Mouse (Mus musculus): ENCODE measurements around the gene Cyp19a1. TPM values are rescaled to one million over a fixed set of nuclear protein-coding genes. Genes with fewer than 3 reads are reported as not detected.
A peak's percentile ranks its signal among the peaks of the same experiment; 100 is the strongest.

Gene Cyp19a1
- total RNA-seq (2021), result 1 to 10 TPM in 1 of 2 experiments, not detected in 1; 1.1 TPM
- long read RNA-seq, experiment 1, result 0 reads
- long read RNA-seq, experiment 2, result 0 reads

DNA sequence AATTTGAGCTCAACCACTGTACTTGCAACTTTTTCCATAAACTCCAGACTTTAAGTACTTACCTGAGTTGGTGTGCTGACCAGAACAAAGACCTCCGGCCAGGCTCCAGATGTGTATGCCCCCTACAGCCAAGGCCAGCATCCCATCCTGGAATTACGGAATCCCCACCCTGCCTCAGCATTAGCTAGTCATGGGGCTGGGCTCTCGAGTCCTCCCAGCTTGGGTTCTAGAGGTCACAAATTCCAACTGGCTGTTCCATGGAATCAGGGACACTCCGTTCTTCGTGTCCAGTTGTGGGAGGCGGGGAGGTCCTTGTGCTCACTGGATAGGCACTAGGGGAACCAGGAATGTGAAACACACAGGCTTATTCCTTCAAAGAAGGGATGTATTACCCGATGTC is at the start of gene Cyp19a1:
Gene Cyp19a1, minus strand, starts transcription at position 101 of the 400 bp plus-strand sequence.
- intact Hi-C loops (cut with DNase I), result no loop called here
- no peak for DNase-seq (ENCODE audit: low spot score in 2 of 2)

DNA sequence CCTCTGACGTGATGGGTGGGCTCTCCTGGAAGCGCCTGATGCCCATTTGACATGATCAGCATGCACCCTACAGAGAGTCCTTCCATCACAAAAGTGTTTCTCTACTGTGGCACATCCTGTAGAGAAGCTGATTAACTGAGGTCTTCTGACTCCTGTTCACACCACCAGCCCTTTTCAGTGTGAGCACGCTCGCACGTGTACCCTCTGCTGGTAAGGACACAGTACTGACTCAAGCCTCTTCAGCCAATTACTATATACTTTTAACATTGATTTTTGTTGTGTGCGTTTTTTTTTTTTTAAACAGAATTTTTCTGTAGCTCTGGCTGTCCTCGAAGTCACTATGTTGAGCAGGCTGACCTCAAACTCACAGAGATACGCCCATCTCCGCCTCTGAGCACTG is 48.5 kb upstream of the Cyp19a1 start:
- intact Hi-C loops (cut with DNase I), result no loop called here
- no peak for DNase-seq (ENCODE audit: low spot score in 2 of 2)

DNA sequence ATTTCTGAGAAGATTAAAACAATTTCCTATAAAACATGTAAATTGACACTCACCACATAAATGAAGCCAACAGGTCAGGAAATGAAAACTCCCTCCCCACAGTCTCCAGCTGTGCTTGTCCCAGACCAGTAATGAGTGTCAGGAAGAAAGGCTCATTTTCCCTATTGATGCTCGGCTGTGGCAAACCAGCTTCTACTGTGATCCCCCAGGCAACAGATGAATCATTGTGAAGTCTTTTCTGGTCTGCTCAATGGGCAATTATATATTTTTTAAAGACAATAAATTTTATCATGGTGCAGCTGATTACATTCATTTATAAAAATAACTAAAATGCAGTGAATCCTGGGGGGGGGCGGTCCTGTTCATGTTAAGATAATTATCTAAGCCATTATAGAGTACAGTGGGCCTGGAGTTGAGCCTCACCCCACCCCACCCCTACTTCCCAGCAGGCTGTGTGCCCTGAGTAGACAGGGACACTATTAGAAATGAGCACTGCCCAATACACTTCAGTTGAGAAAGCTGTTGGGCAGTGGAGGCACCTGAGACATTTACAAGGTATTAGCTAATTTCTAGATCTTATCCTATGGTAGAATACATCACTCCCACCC is 40.9 kb upstream of the Cyp19a1 start:
- no peak for DNase-seq (ENCODE audit: low spot score in 2 of 2)
- intact Hi-C loops (cut with DNase I), result no loop called here

DNA sequence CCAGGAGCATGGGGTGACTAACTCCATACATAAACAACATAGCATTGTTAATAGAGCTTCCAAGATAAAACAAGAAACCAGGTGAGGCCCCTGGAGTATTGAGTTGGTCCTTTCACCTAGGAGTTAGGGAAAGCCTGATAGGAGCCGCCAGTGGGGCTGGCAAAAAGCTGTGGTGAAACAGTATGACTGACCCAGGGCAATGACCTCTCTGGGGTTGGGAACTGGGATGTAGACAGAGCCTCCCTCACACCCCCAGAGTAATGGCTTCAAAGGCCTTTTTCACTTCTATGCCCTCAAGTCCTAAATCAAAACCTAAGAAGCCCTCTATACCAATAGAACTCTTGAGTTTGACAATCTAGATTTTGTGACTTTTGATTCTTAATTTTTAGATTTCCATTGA is 40.3 kb upstream of the Cyp19a1 start:
- intact Hi-C loops (cut with DNase I), result no loop called here
- DNase-seq (ENCODE audit: low spot score in 2 of 2), result no peak

DNA sequence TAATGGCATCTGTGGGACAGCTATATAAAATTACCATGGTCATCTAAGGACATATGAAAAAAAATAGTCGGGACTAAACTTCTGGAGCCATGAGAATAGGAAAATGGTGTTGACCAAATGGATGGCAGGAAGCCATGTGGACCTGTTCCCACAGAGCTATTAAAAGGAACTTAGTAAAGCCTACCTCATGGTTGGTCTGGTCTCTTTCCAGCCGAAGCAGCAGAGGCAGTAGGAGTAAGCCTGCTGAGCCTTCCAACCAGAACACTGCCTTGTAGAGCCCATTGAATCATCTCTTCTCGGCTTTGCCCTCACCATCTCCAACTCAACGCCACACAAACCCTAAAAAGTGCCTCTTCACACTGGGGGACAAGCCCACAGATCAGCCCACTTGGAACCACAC is 33.3 kb upstream of the Cyp19a1 start:
- intact Hi-C loops (cut with DNase I), result no loop called here
- DNase-seq (ENCODE audit: low spot score in 2 of 2), result peak in 1 of 2 experiments; percentile 23

DNA sequence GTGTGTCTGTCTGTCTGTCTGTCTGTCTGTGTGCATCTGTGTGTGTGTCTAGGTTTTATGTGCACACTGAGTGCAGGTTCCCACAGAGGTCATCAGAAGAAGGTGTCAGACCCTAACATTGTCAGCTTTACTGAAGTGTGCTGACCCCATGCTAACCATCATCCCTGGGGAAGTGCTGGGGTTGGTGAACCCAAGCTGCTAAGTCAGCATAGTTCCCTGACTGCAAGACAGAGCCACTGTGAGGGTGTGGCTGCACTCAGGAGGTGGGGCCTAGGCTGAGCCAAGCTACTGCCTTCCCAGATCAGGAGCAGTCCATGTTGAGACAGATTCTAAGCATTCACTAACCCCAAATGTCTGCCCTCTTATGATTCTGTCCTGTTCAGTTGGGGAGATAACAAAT is 31.9 kb upstream of the Cyp19a1 start:
- intact Hi-C loops (cut with DNase I), result no loop called here

DNA sequence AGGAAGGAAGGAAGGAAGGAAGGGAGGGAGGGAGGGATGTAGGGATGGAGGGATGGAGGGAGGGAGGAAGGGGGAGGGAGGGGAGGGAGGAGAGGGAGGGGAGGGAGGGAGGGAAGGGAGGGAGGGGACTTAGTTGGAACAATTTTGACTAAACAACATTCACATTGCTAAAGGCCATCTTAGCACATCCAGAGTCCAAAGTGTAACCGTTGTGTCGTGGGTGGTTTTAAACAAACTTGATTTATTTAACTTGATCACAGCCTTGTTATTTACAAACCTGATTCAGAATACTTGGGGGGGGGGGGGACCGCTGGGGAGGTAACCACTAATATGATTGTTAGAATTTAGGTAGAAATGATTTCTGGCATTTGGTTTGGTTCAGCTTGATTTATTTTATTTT is 31.5 kb upstream of the Cyp19a1 start:
- intact Hi-C loops (cut with DNase I), result no loop called here
- DNase-seq (ENCODE audit: low spot score in 2 of 2), result no peak

More for the DNA sequence above, 31.9 kb upstream of the Cyp19a1 start:
- no peak for DNase-seq (ENCODE audit: low spot score in 2 of 2)

DNA sequence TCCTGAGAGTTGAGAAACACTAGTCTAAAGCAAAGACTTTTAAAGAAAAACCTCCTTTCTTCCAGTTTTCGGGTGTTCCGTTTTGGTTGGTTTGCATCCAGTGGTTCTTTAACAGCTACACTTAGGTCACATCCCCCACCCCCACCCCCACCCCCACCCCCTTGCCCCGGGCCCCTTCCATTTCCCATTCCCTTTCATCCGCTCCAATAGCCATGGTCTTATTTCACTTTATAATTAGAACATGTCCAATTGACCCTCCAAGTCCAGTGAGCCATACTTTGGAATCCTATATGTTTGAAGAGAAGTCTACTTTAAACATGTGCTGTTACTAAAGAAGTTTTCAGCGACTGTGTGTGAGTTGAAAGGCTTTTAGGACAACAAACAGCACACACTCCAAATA is 19.9 kb upstream of the Cyp19a1 start:
- DNase-seq (ENCODE audit: low spot score in 2 of 2), result no peak
- intact Hi-C loops (cut with DNase I), result no loop called here

DNA sequence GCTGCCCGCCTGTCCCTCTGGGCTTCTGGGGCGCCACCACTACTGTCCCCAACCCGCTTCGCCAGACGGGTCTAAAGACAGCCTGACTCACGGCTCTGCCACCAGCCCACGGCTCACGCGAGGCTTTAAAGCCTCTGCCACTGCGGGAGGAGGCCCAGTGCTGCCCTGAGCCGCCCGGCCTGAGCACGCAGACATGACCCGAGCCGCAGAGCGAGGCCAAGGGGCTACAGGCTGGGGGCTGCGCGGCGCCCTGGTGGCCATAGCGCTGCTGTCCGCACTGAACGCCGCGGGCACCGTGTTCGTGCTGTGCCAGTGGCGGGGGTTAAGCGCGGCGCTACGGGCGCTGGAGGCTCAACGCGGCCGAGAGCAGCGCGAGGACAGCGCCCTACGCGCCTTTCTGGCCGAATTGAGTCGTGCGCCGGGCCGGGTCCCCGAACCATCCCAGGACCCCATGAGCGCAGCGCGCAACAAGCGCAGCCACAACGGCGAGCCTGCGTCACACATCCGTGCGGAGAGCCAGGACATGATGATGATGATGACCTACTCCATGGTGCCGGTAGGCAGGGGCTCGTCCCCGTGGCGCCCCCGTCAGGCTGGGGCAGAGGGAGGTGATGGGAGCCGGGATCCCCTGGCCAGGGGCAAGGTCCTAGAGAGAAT is 18.5 kb upstream of the Cyp19a1 start, which contains the start of gene Gldn:
Gene Gldn, plus strand, starts transcription at position 156 of the 657 bp plus-strand sequence.
- DNase-seq (ENCODE audit: low spot score in 2 of 2), result peak in 1 of 2 experiments; percentile 7
- intact Hi-C loops (cut with DNase I), result no loop called here

DNA sequence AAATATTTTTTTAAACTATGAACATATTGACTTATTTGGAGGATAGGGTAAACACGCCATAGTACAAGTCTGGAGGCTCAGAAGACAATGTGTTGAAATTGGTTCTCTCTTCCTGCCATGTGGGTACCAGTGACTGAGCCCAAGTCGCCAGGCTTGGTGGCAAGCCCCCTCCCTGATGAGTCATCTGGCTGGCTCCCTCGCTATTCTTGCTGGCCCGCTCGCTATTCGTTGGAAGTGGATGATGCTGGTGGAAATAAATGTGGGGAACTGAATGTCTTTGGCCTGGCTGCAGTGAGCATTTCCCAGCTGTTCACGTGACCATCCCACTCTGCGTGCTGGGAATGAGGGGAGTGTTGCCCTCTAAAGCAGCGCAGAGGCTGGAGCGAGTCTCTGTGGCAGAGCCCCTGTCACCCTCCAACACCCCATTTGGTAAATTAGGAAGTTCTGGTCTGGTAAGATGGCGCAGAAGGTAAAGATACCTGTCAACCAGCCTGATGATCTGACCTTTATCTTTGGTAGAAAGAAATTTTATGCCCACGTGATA is 11.2 kb upstream of the Cyp19a1 start:
- intact Hi-C loops (cut with DNase I), result no loop called here
- no peak for DNase-seq (ENCODE audit: low spot score in 2 of 2)

DNA sequence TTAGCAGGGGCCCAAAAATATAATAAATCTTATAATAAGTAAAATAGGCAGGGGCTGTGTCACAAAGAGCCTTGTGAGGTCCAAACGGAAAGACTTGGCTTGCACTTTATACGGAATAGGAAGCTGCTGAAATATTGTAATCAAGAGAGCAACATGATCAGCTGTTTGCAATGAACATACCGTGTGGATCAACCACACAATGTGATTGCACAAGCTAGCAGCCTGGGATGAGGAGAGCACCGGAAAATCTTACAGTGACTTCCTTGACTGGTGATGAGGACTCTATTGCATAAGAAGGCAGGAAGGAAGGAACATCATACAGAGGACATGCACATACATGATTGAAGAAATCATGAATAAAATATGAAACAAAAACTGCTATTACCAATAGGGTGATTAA is 7.4 kb upstream of the Cyp19a1 start:
- DNase-seq (ENCODE audit: low spot score in 2 of 2), result no peak
- intact Hi-C loops (cut with DNase I), result no loop called here

DNA sequence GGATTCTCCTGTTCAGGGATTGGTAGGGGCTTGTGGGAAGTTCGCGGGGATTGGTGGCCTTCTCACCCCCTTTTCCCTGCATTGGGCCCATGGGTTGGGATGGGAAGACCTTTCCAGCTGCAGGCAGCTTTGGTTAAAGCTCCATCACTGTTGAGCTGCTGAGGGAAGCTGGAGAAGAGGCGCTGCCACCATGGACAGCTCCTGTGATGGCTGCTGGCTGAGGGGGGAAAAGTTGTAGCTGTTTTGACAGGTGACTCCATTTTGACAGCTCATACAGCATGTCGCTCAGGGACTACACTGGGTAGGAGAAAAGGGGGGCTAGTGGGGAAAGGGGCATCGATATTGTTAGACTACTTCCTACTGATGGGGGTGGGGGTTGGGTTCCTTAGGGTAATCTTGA is 3.0 kb upstream of the Cyp19a1 start:
- intact Hi-C loops (cut with DNase I), result no loop called here
- no peak for DNase-seq (ENCODE audit: low spot score in 2 of 2)

DNA sequence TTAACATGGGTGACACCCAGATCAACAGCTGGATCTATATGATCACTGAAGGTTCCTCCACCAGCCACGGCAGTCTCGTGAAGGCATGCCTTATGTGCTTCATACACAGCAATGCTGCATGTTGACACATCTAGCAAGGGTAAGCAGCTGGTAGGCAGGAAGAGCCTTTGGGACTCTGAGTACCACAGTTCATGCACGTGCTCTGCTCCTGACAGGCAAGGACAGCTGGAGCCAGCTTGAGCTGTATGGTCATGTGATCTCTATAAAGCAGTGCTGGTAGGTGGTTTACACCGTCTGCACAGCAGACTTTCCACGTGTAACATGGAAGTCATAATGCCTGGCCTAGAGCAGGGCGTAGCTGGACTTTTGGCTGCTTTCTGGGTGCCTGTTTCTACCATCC is 2.1 kb upstream of the Cyp19a1 start:
- no peak for DNase-seq (ENCODE audit: low spot score in 2 of 2)
- intact Hi-C loops (cut with DNase I), result no loop called here

DNA sequence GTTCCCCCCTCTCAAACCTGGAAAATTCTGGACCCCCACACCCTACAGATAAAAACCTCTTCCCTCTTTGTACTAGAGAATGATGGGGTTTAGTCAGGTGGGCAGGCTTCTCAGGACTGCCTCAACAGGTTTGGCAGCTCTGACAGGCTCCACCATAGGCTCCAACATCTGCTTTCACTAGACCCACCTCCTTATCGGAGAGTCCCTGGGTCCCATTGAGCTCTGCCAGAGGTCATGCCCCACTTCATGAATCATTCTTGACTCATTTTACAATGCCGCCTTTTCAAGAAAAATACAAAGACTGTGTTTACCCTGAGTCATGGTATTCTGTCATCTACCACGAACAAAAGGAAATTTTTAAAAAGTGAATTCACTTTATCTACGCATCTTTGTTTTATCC is 3.2 kb downstream of the Cyp19a1 start:
- intact Hi-C loops (cut with DNase I), result no loop called here
- DNase-seq (ENCODE audit: low spot score in 2 of 2), result no peak

DNA sequence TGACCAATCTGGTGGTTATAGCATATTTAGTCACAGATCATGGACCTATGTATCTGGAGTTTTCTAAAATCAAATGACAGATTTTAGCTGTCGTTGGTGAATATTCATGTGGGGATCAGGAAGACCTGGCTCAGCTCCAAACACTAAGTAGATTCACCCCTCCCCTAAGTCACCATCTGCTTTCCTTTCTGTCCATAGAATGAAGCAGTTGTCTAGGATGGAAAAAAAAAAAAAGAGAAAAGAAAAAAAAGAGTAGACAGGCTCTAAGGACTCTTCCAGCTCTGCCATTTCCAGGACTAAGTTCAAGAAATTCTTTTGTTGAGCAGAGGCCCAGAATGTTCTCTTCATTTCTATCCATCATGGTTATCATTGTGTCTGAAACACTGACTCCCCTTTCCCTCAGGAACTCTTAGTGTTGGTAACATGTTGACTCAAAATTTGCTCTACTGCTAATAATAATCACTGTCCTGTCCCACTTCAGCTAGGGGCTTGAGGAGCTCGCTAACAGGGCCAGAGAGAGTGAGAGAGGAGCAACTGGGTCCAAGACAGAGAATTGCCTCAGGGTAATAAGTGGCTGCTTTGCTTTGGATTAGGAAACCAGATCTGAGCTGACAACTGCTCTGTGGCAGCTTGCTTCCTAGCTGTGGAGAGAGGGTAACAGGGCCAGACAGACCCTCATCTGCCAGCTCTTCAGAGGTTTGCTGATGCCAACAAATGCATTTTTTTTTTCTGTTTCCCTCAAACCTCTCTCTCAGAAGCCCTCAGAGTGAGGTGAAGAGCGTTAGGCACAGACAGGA is 22.8 kb downstream of the Cyp19a1 start:
- no peak for DNase-seq (ENCODE audit: low spot score in 2 of 2)
- intact Hi-C loops (cut with DNase I), result no loop called here

DNA sequence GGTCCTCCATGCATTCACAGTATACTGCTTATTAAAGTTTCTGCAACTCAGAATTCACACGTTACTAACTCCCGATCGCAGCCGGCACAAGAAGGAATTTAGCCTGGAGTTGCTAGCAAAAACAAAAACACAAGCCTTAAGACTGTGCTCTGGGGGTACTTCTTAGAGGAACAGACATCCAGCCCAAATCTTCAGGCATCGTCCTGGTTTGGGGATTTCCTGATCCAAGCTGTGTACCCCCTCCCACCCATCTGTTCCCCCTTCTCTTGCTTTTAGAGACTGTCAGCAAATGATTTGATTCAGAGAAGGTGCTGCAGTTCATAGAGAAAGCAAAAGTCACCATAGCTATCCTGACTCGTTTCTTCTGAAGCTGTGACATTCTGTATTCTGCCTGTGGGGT is 40.3 kb downstream of the Cyp19a1 start:
- DNase-seq (ENCODE audit: low spot score in 2 of 2), result no peak
- intact Hi-C loops (cut with DNase I), result no loop called here

DNA sequence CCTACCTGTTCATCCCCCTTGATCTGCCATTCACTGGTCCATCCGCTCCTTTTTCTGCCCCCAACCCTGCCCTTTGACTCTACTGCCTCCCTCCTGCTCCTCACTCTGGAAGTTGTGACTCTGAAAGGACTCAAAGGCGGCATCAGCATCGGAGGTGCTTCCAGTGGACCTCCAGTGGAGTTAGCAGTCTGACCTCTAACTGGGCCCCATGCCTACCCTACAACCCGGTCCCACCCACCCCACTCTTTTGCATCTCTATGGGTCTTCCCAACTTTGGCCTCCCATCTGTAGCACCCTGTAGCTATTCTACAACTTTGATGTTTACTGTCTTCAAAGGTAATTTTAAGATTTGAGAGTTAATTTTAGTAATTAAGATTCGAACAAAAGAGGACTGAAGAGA is 51.4 kb downstream of the Cyp19a1 start:
- intact Hi-C loops (cut with DNase I), result no loop called here
- DNase-seq (ENCODE audit: low spot score in 2 of 2), result no peak

DNA sequence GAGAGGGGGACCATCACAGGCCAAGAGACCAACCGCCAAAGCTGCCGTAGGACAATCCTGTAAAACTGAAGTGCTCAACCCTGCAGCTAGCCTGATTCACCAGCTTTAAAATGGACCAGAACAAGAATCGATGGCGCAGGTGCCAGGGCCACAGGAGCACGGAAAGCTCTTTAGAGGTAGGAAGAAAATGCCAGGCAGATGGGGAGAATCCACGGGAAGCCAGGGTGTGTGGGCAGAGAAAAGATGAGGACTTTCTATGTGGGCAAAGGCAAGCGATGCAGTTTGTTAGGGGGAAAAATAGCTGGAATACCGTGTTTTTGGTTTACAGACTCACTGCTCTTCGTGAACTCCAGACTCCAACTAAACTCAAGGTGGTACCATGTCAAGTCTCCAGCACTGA is 53.0 kb downstream of the Cyp19a1 start:
- DNase-seq (ENCODE audit: low spot score in 2 of 2), result peak; percentile 20 to 27
- intact Hi-C loops (cut with DNase I), result no loop called here

DNA sequence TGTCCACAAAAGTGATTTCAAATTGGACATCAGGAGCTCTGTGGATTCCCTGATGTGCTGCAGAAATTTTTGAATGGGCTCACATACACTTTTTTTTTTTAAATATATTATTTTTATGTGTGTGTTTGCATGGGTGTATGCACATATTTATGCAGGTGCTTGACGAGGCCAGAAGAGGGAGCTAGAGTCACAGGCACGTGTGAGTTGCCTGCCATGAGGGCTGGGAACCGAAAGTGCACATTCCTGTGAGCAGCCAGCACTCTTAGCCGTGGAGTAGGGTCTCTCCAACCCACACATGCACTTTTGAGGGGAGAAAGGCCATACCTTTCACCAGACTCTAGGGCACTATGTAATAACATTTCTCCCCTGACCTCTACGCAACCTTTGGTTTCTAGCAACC is 73.1 kb downstream of the Cyp19a1 start:
- intact Hi-C loops (cut with DNase I), result no loop called here
- no peak for DNase-seq (ENCODE audit: low spot score in 2 of 2)

DNA sequence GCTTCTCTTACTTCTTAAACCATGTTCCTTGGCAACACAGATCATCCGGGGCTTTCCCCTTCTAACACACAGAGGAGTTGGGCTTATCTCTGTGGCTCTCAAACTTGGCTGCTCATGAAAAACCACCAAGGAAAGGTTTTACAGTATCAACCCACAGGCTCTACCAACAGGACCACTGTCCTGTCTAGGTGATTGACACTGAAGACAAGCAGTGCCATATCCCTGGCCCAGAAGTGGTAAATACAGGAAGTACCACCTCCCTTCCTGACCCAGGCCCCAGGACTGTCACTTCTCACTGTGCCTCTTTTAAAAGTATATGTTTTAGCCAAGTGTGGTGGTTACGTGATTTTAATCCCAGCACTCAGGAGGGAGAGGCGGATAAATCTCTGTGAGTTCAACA is 76.5 kb downstream of the Cyp19a1 start:
- intact Hi-C loops (cut with DNase I), result no loop called here
- no peak for DNase-seq (ENCODE audit: low spot score in 2 of 2)
